Mouse (Mus musculus): Measurements from ENCODE around the gene Egfl7.

The Egfl7 gene

GRCm38 (mm10) chr2:26579714-26580113 lies at the start of gene Egfl7:
Egfl7 (plus strand) TSS chr2:26580014.
- no peak for DNase-seq

GRCm38 (mm10) chr2:26531829-26532228 lies 48.0 kb upstream of the Egfl7 start:
- no peak for DNase-seq

GRCm38 (mm10) chr2:26533249-26533648 lies 46.6 kb upstream of the Egfl7 start:
- DNase-seq = no peak

- no peak for DNase-seq
Observed at GRCm38 (mm10) chr2:26534161-26534560, 45.7 kb upstream of the Egfl7 start.

- DNase-seq = no peak
Observed at GRCm38 (mm10) chr2:26534616-26535015, 45.2 kb upstream of the Egfl7 start.

- DNase-seq = no peak
Observed at GRCm38 (mm10) chr2:26535517-26536045, 44.2 kb upstream of the Egfl7 start.

- no peak for DNase-seq
Observed at GRCm38 (mm10) chr2:26539516-26539915, 40.3 kb upstream of the Egfl7 start.

- no peak for DNase-seq
Observed at GRCm38 (mm10) chr2:26540721-26541120, 39.1 kb upstream of the Egfl7 start.

GRCm38 (mm10) chr2:26541258-26541910 lies 38.4 kb upstream of the Egfl7 start:
- no peak for DNase-seq

- no peak for DNase-seq
Observed at GRCm38 (mm10) chr2:26543155-26543554, 36.7 kb upstream of the Egfl7 start.

GRCm38 (mm10) chr2:26543768-26544167 lies 36.0 kb upstream of the Egfl7 start:
- DNase-seq = no peak

- no peak for DNase-seq
Observed at GRCm38 (mm10) chr2:26544265-26544664, 35.5 kb upstream of the Egfl7 start.

- peak in 1 of 2 experiments; percentile 21 for DNase-seq
Observed at GRCm38 (mm10) chr2:26547481-26547880, 32.3 kb upstream of the Egfl7 start.

- no peak for DNase-seq
Observed at GRCm38 (mm10) chr2:26549801-26550200, 30.0 kb upstream of the Egfl7 start.

- no peak for DNase-seq
Observed at GRCm38 (mm10) chr2:26550205-26550604, 29.6 kb upstream of the Egfl7 start.

GRCm38 (mm10) chr2:26550777-26551176 lies 29.0 kb upstream of the Egfl7 start:
- DNase-seq = no peak

- DNase-seq = no peak
Observed at GRCm38 (mm10) chr2:26551446-26551845, 28.4 kb upstream of the Egfl7 start.

- no peak for DNase-seq
Observed at GRCm38 (mm10) chr2:26552066-26552465, 27.7 kb upstream of the Egfl7 start.

- DNase-seq = no peak
Observed at GRCm38 (mm10) chr2:26553904-26554303, 25.9 kb upstream of the Egfl7 start.

GRCm38 (mm10) chr2:26555076-26555475 lies 24.7 kb upstream of the Egfl7 start:
- no peak for DNase-seq

GRCm38 (mm10) chr2:26556535-26556993 lies 23.2 kb upstream of the Egfl7 start:
- DNase-seq = no peak

- no peak for DNase-seq
Observed at GRCm38 (mm10) chr2:26560506-26560905, 19.3 kb upstream of the Egfl7 start.

- DNase-seq = no peak
Observed at GRCm38 (mm10) chr2:26561351-26562016, 18.3 kb upstream of the Egfl7 start.

- peak; percentile 15 to 34 for DNase-seq
Observed at GRCm38 (mm10) chr2:26566221-26566620, 13.6 kb upstream of the Egfl7 start.
